Mouse (Mus musculus): Measurements from ENCODE around the gene Adamts5.
A peak's percentile ranks its signal among the peaks of the same experiment; 100 is the strongest.

The Adamts5 gene

DNA sequence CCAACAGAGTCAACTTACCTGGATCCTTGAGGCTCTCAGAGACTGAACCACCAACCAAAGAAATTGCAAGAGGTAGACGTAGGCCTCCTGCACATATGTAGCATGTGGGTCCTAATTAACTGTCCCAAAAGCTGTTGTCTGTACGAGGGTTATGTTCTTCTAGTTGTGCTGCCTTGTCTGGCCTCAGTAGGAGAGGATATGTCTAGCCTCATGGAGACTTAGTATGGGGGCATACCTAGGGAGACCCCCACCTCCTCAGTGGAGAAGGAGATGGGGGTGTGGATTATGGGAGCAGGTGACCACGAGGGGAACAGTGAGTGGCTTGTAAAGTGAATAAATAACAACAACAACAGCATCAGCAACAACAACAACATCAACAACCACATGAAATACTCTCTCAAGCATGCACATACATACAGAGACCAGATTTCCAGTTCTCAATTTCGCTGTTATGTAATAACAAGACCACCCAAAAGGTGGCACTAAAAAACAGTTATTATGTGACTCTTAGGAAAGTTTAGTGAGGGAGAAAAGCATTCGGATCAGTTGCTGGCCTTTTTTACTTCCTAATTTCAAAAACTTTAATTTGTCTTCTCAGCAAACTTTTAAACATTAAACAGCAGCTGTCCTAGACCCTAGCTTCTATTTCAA lies 81.7 kb downstream of the Adamts5 start:
- no peak for DNase-seq

DNA sequence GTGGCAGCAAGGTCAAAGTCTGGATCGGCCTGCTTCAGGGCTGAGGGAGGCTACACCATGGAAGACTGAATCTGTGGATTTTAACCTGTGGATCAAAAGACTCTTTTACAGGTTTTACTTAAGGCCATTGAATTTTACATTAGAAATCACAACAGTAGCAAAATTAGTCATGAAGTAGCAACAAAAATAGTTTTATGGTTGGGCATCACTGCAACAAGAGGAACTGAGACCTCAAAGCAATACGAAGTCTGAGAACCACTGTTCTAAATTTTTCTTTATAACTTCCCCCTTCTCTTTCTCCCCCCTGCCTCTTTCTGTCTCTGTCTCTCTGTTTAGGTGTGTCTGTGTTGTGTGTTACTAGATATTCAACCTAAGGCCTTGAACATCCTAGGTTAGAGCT lies 87.5 kb downstream of the Adamts5 start:
- DNase-seq: no peak

DNA sequence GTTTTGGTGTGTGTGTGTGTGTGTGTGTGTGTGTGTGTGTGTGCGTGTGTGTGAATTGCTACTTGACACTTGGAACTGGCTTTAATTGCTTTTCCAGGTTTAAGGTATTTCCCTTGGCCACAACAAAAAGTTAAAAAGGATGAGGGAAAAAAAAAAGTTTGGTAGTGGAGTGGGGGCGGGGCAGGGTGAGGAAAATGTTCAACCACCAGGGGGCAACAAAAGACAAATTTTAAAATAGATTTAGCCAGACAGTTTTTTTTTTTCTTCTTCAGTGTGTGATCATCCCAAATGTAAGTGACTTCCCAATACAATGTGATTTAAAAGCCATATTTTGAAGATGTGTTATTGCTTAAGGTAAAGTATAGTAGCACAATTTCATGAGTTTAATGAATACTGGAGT lies 94.0 kb downstream of the Adamts5 start:
- peak; percentile 77 to 81 for DNase-seq

DNA sequence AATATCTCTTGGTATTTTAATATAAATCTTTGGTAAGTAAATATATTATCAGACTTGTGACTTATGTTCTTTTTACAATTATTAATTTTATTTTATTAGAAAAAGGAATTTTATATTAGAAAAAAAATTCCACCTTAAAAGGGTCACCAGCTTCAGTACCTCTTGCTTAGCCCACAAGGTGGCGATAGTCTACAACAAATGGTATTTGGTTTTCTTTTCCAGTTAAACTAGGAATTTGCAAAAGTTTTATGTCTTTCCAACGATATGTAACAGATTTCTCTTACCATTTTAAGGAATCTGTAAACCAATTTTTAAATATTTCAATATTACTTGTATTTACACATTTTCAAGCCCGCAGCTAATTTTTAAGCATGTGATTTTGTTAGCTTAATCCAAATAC lies 94.6 kb downstream of the Adamts5 start:
- peak; percentile 72 to 82 for DNase-seq

All from kidney, postnatal 4 days (tissue).